23 mouse cellular contexts compared by ENCODE assay signal in the genomic region with DNA sequence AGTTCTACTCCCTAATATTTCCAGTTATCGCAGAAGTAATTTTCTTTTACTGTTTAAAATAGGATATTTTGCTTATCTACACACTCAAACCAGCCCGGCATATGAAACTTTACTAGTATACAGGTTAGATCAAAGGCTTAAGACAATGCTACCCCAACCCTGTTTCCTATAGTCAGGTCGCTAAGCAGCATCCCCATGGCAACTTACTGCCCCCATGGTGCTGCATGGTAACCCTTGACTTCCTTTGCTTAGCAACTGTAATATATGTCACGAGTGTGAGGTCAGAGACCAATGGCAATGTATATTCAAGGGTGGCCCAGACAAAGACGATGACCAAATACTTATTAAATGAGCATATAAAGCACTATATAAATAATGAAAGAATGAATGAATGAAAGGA.
DNase-seq lines count a peak whose midpoint lies in the region; ATAC-seq lines count a peak whose summit lies in the region.
"Had no signal": no experiment of that assay in that cellular context is flagged by ENCODE, and none has a peak within 500 bp of the region (broad histone marks: within the 10 kb centered on the region; RNA-seq: fewer than 3 reads in every experiment).

No protein-coding gene starts in this region.

- H3K27ac ChIP-seq in hindbrain, embryonic 10.5 days, result no peak overlapping the region
- no peak overlapping the region for H3K27ac ChIP-seq in hindbrain, embryonic 16.5 days (ENCODE audit: low read depth, low read length)
- no peak overlapping the region for H3K27ac ChIP-seq in midbrain, embryonic 10.5 days (replicated peaks)
- H3K27ac ChIP-seq in midbrain, embryonic 15.5 days, result no peak overlapping the region
- H3K27ac ChIP-seq: embryonic facial prominence, embryonic 13.5 days; forebrain, embryonic 12.5 days; gastrocnemius, adult 2 months; heart, embryonic 10.5 days; hindbrain, embryonic 15.5 days had no signal

- no peak overlapping the region for H3K4me2 ChIP-seq in hindbrain, embryonic 16.5 days (ENCODE audit: low read length)
- no peak overlapping the region for H3K4me2 ChIP-seq in midbrain, embryonic 15.5 days
- H3K4me2 ChIP-seq: embryonic facial prominence, embryonic 13.5 days; forebrain, embryonic 12.5 days; hindbrain, embryonic 15.5 days had no signal

- WGBS in hindbrain, embryonic 10.5 days, result 56% methylated on average over 5 of the region's 5 CpGs
- 50% methylated on average over 5 of the region's 5 CpGs for WGBS in hindbrain, embryonic 16.5 days
- 69% methylated on average over 5 of the region's 5 CpGs for WGBS in midbrain, embryonic 10.5 days
- WGBS in midbrain, embryonic 15.5 days, result 59% methylated on average over 5 of the region's 5 CpGs

- no peak overlapping the region for H3K4me3 ChIP-seq in hindbrain, embryonic 10.5 days
- no peak overlapping the region for H3K4me3 ChIP-seq in hindbrain, embryonic 16.5 days (ENCODE audit: low read length)
- no peak overlapping the region for H3K4me3 ChIP-seq in midbrain, embryonic 10.5 days
- H3K4me3 ChIP-seq in midbrain, embryonic 15.5 days, result no peak overlapping the region
- H3K4me3 ChIP-seq: embryonic facial prominence, embryonic 13.5 days; forebrain, embryonic 12.5 days; gastrocnemius, adult 2 months; heart, embryonic 10.5 days; hindbrain, embryonic 15.5 days had no signal

- no peaks in the 10 kb centered on the region for H3K27me3 ChIP-seq in hindbrain, embryonic 10.5 days (ENCODE audit: insufficient read depth, poor library complexity, severe bottlenecking)
- no peaks in the 10 kb centered on the region for H3K27me3 ChIP-seq in hindbrain, embryonic 16.5 days (replicated peaks; ENCODE audit: control insufficient read depth, insufficient read depth, low read length)
- no peaks in the 10 kb centered on the region for H3K27me3 ChIP-seq in midbrain, embryonic 10.5 days (ENCODE audit: low read depth, poor library complexity, severe bottlenecking)
- H3K27me3 ChIP-seq in midbrain, embryonic 15.5 days (replicated peaks), result no peaks in the 10 kb centered on the region
- H3K27me3 ChIP-seq: CH12.LX; embryonic facial prominence, embryonic 13.5 days; forebrain, embryonic 12.5 days; hindbrain, embryonic 15.5 days; Patski had no signal

- peaks cover 33% of the 10 kb centered on the region for H3K4me1 ChIP-seq in hindbrain, embryonic 10.5 days (replicated peaks)
- no peaks in the 10 kb centered on the region; the same call in 1 of the 2 replicates for H3K4me1 ChIP-seq in hindbrain, embryonic 16.5 days (ENCODE audit: control insufficient read depth, insufficient read depth, low read depth, low read length)
- H3K4me1 ChIP-seq in midbrain, embryonic 10.5 days, result peaks cover 31% of the 10 kb centered on the region
- peaks cover 12% of the 10 kb centered on the region for H3K4me1 ChIP-seq in midbrain, embryonic 15.5 days

- DNase-seq in hindbrain, embryonic 10.5 days (ENCODE audit: low spot score), result peak; percentile 57
- DNase-seq in midbrain, embryonic 10.5 days (ENCODE audit: low spot score), result peak; percentile 33
- peak; percentile 60 for DNase-seq in embryo, embryonic 10.5 days (ENCODE audit: low spot score)
- DNase-seq in frontal cortex, postnatal 25 days (ENCODE audit: low spot score in 2 of 2), result no peak
- DNase-seq: adrenal gland, adult 2 months; adrenal gland, postnatal 25 days; cerebellum, adult 18-20 months; cerebellum, adult 9-11 months; cerebellum, postnatal 36 days; forebrain, postnatal 0 days; gastrocnemius, adult 2 months; gastrocnemius, postnatal 25 days; heart, postnatal 10 days; heart, postnatal 4 days had no signal

- peaks cover 30% of the 10 kb centered on the region for H3K36me3 ChIP-seq in hindbrain, embryonic 10.5 days
- no peaks in the 10 kb centered on the region for H3K36me3 ChIP-seq in hindbrain, embryonic 16.5 days (ENCODE audit: control insufficient read depth, insufficient read depth, low read length)
- peaks cover 33% of the 10 kb centered on the region for H3K36me3 ChIP-seq in midbrain, embryonic 10.5 days
- no peaks in the 10 kb centered on the region for H3K36me3 ChIP-seq in midbrain, embryonic 15.5 days (replicated peaks)
- H3K36me3 ChIP-seq: embryonic facial prominence, embryonic 13.5 days; forebrain, embryonic 12.5 days; heart, embryonic 10.5 days; hindbrain, embryonic 15.5 days had no signal

- H3K9ac ChIP-seq in hindbrain, embryonic 16.5 days (ENCODE audit: low read depth, low read length), result no peak overlapping the region
- H3K9ac ChIP-seq in midbrain, embryonic 15.5 days, result no peak overlapping the region
- H3K9ac ChIP-seq: embryonic facial prominence, embryonic 13.5 days; forebrain, embryonic 12.5 days; forebrain, postnatal 0 days; hindbrain, embryonic 15.5 days had no signal

- H3K9me3 ChIP-seq in hindbrain, embryonic 10.5 days, result no peaks in the 10 kb centered on the region
- no peaks in the 10 kb centered on the region for H3K9me3 ChIP-seq in hindbrain, embryonic 16.5 days (ENCODE audit: control insufficient read depth, low read length)
- no peaks in the 10 kb centered on the region for H3K9me3 ChIP-seq in midbrain, embryonic 10.5 days (replicated peaks)
- no peaks in the 10 kb centered on the region for H3K9me3 ChIP-seq in midbrain, embryonic 15.5 days
- H3K9me3 ChIP-seq: embryonic facial prominence, embryonic 13.5 days; forebrain, embryonic 12.5 days; heart, embryonic 10.5 days; hindbrain, embryonic 15.5 days had no signal

- no peak for ATAC-seq in hindbrain, embryonic 16.5 days
- ATAC-seq in midbrain, embryonic 15.5 days (replicated peaks), result no peak
- ATAC-seq: forebrain, postnatal 0 days; inflammation-experienced regulatory T-cells, adult 6 months; Patski had no signal

Comparison
In these comparisons a context has a peak if more than half of its experiments do, and no peak if none do; other contexts are left out.
1. DNase-seq: peak in hindbrain, embryonic 10.5 days (single experiment), midbrain, embryonic 10.5 days (single experiment) and embryo, embryonic 10.5 days (single experiment); none in frontal cortex, postnatal 25 days (0 of 2).